Mouse (Mus musculus) cerebellum, postnatal 25 days (tissue): Measurements from ENCODE around the gene Paxx.

Experiments
- DNase-seq, 2 experiments: peaks; one replicate each; pipeline ENCODE4 v3.0.0; 2021; ENCODE audit warnings: mixed read lengths in 2 of 2

The Paxx gene

DNA sequence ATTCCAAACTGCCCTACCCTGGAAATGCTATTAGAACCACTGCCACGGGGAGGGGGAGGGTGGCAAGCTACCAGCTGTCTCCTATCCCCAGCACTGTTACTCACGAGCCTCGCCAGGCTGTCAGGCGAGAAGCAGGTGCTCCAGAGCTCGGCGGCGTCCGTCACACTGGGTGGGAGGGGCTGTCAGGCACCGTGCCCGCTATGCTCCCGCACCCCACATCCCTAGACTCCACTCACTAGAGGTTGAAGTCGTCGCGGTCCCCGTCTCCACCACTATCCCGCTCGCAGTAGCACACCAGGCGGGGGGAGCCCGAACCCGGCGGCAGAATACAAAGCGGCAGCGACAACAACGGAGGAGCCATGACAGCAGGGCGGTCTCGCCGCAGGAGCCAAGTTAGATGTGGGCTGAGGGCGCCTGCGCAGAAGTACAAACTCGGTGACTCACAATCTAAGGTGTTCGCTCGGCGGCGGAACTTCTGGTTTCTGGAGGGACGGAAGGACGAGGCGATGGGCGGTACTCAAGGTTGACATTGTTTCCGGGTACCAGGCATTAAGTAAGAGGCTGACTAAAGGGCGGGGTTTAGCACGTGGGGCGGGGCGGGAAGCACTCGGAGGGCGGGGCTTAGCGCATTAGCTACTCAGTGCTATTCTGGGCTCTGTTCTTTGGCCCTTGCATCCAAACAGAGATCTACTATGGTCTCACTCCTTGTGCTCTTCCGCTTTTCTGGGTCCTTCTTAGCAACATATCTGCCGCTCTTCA lies at the start of gene Paxx:
Paxx (minus strand) TSS at position 544 of the 759 bp plus-strand sequence.
- DNase-seq = peak; percentile 94 to 95

DNA sequence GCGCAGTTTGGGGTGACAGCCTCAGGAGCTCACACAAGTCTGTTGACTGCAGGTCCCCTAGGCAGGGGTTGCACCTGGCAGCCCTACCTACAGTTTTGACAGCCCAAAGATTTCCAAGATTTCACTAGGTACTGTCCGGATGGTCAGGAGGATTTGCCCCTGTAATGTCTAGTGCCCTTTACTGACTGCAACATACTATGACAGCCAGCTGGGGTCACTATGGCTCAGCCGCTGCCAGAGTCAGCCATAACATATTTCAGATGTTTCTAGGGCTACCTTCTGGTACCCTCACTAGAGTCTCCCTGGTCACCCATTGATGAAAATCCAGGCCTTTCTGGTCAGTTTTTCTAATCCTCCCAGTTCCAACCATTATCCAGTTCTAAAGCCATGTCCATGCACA lies 49.0 kb upstream of the Paxx start:
- DNase-seq = no peak

DNA sequence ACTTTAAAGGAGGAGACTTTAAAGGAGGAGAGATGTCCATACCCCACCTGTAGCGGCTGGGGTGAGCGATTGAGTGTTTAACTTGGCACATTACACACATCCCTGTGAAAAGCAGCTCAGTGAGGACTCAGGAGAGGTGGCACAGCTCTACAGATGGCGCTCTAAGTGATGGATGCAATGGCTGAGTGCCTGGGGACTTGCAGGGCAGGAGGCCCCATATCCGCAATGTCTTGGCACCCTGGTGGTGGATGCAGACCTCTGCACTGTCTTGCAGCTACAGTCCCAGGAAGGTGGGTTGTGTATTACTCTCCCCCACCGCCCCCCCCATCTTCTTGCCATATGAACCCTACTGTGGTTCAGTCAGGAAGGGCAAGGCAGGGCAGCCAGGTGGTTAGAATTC lies 46.1 kb upstream of the Paxx start:
- peak in 1 of 2 experiments; percentile 45 for DNase-seq

DNA sequence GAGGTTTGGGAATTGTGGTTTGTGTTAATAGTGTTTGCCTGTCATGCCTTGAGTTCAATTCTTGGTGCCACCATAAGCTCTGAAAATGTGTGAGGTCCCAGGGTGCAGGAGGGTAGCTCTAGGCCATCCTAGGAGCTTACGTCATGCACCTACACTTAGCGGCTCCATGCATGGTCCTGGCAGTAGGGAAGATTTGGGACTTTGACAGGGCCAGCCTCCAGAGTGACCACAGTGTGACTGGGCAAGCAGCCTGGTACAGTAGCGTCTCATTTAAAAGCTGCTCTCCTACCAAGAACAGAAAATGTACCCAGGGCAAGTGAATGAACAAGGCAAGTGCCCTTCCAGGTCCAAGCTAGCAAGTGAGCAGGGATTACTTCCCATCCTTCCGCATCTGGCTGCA lies 45.0 kb upstream of the Paxx start:
- DNase-seq = peak; percentile 61

DNA sequence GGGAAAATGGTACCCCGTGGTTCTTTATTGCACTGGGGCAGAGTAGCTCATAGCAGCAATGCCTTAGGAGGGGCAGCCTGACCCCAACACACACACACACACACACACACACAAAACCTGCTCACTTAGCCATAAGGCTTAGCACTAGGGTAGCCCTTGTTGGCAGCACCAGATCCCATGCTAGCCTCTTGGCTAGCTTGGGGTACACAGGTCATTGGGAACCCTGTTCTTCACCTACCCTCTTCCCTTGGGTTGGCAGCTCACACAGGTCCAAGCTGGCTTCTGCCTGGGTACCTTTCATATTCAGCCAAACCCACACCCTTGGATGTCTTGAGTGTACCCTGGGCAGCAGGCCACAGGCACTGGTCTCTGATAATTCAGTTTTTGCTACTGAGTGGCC lies 44.1 kb upstream of the Paxx start:
- DNase-seq = peak in 1 of 2 experiments; percentile 19

DNA sequence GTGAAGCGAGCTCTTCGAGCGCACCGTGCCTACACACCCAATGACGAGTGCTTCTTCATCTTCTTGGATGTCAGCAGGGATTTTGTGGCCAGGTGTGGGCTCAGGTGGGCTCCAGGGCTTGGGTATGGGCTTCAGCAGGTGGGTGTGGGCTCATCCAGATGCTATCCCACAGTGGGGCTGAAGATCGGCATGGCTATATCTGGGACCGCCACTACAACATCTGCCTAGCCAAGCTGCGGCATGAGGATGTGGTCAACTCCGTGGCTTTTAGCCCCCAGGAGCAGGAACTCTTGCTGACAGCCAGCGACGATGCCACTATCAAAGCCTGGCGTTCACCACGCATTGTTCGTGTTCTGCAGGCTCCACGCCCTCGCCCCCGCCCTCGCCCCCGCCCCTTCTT lies 43.6 kb upstream of the Paxx start:
- no peak for DNase-seq

DNA sequence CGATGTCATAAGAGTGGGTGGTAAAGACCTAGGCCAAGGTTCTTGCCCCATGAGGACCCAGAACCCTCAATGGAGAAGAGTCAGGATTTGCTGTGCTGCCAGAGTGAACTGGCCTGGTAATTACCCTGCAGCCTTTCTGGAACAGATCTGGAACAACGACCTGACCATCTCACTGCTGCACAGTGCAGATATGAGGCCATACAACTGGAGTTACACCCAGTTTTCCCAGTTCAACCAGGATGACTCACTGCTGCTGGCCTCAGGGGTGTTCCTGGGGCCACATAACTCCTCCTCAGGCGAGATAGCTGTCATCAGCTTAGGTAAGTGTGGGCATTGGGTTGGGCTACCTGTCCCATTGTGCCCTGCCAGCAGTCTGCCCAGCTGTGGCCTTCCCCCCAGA lies 41.8 kb upstream of the Paxx start:
- no peak for DNase-seq

DNA sequence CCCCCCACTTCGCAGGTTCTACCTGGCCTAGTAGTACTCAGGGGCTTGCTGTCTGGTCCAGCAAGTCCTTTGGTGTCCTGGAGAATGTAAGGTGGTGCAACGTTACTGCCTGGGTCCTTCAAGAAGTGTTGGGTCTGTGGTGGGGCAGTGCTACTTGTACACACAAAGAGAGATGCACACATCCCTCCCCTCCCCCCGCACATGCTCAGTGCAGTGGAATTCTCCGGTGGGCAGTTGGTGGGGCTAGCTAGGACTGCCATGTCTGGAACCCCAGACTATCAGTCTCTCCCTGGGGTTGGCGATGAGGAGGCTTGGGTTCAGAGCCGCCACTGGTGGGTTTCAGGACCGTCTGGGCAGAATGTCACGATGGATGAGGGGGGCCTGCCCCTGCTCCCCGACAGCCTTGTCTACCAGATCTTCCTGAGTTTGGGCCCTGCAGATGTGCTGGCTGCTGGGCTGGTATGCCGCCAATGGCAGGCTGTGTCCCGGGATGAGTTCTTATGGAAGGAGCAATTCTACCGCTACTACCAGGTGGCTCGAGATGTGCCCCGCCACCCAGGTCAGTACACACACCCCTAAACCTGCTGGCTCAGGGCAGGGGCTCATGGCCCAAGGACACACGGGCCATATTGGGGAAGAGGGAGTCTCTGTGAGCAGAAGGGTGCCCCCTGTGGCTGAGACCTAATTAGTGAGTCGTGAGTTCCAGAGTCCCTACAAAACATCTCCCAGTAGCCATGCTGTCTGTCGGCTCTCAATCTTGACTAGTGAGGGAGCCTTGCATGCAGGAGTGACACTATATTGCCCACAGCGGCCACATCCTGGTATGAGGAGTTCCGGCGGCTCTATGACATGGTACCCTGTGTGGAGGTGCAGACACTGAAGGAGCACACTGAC lies 40.9 kb upstream of the Paxx start, which contains the start of gene C8g:
C8g (minus strand) TSS at position 127 of the 894 bp plus-strand sequence.
- peak; percentile 42 to 66 for DNase-seq

DNA sequence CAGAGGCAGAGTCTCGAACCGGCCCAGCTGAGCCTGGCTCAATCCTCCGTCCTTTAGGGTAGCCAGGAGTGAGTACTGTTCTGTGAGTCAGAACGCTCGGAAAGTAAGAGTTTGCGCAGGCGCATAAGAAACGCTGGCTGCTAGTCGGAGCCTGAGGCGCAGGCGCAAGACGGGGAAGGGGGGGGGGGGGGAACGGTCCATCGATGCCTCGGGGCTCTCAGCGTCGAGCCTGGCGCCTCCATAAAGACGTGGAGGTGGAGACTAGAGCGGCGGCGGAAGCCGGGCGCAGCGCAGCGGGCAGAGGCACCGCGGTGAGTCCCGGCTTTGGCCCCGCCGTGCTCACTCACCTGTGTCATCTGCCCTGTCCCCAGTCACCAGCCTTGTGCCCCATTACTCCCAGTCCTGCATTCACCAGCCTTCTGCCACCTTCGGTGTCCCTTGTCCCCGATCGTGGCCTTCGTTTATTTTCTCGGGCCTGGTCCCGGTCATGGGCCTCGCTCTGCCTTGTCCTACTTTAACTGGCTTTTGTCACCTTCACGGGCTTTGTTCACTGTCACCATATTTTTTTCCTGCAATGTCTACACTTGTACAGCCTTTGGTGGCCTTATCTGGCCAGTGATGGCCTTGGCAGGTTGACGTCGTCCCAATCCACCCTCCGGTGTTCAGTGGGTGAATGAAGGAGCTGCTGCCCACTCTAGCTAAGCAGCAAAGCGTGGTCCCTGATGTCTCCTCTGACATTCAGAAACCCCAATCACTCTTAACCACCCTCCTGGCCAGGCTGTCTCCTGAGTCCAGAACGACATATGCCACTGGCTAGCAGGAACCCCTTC lies 39.9 kb upstream of the Paxx start, which contains the start of gene Fbxw5:
Fbxw5 (plus strand) TSS at position 175 of the 830 bp plus-strand sequence.
- DNase-seq = peak; percentile 90 to 91

DNA sequence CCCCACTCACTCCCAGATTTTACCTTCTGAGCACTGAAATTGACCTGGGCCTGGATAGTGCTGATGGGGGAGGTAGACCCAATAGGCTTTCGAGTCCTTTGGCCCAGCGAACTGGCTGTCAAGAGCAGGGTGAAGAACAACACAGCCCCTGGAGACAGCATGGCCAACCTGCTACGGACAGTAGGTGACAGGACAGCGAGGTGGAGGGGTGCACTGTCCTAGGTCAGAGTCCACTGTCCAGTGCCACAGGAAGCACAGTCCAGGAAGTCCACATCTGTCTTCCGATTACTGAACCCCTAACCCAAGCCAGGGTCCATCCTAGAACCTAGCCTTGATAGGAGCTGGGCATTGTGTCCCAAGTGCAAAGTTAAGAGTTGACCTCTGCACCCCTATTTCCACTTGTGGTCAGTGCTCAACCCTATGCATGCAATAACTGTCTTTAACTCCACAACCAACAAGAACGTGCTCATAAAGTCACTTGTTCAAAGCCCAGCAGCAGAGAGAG lies 39.2 kb upstream of the Paxx start:
- DNase-seq = peak; percentile 29 to 38

DNA sequence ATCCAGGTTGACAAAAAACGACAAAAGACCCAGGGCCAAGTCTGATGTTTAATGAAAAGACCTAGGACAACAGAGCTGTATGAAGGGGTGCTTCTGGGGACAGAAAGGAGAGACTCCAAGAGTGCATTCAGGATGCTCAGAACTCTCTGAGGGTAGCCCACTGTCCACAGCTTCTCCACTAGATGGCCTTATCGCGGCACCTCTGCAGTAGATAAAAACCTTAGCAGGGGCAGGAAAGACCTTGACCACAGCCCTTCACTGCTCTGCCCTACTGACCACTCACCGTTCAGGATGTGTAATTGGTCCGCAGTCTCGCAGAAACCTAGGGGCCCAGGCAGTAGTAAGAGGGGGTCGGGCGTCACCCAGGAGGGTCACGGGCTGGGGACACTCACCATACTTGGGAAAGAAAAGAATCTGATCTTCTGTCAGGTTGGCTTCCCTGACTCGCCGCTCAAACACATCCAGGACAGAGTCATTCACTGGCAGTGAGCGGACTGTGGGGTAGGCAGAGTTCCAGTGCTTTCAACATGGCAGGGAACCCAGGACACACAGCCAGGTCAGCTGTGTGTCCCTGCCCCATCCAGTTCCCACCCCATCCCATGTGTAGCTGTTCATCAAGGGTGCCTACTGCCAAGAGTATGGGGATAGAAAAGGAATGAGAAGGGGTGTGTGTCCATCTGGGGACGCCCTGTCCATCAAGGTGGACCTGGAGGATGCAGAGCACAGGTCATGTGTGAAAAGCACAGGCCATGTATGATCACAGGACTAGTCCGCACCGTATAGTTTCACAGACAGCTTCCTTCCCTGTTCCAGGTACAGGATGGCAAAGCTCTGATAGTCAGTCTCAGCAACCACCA lies 38.0 kb upstream of the Paxx start:
- peak in 1 of 2 experiments; percentile 12 for DNase-seq

DNA sequence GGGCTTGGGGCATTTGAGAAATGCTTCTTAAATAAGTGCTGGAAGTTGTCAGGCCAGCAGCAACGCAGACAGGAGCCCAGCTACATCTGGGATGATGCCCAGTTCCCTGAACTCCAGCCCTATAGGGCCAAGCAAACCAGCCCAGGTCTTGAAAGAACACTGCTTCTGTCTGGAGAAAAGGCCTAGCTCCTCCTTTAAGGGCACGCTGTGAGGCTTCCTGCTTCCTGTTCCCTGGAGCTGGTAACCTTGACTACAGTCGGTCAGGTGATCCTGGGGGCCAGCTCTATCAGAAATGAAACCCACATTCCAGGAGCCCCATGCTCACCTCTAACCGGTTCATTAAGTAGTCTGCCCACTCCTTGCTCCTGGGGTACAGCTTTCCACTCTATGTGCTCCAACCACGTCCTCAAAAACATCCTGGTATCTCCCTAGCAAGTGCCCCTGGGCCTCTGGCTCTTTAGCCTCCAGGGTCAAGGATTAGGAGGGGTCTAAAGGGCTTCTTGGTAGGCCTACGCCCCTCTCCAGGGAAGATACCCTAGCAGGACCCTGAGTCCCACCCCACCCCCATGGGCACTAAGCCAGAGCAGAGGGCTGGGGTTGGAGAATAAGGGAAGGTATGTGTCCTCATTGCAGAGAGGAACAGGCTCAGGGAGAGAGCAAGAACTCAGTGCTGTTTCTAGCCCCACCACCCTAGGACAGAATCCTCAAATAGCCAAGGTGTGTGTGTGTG lies 37.1 kb upstream of the Paxx start:
- DNase-seq = peak in 1 of 2 experiments; percentile 39

DNA sequence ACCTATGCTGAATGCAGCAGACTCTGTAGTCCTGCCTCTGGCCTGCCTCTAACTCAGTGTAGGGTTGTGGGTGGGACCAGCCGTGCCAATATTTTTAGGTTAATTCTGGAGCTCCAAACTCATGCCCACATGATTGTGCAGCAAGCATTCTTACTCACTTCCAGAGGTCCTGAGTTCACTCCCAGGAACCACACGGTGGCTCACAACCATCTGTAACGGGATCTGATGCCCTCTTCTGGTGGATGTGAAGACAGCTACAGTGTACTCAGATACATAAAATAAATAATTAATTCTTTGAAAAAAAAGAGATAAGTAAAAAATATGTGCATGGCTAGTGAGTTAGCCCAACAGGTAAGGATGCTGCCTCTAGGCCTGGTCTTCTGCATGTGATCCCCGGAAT lies 35.6 kb upstream of the Paxx start:
- peak; percentile 48 to 67 for DNase-seq

DNA sequence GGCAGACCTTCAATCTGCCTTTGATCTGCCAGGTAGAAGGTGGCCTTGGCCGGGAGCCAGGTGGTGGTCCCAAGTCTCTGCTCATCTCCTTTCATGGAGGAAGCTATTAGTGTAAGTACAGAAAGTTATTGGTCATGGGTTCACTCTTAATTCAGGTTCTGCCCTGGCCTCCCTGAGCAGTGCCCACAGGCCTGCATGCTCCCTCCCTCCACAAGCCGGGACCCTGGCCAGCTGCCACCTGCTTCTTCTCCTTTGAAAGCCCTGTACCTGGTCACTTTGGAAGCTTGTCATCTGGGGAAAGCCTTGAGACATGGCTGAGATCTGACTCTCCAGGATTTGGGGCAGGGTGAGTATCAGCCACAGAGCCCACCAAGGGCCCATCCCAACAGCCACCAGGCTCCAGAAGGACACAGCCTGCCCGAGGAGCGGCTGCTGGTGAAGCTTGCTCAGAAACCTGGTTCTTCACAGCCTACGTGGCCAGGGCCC lies 32.6 kb upstream of the Paxx start, which contains the start of gene Lcn12:
Lcn12 (minus strand) TSS at position 436 of the 486 bp plus-strand sequence.
- peak; percentile 85 to 92 for DNase-seq

DNA sequence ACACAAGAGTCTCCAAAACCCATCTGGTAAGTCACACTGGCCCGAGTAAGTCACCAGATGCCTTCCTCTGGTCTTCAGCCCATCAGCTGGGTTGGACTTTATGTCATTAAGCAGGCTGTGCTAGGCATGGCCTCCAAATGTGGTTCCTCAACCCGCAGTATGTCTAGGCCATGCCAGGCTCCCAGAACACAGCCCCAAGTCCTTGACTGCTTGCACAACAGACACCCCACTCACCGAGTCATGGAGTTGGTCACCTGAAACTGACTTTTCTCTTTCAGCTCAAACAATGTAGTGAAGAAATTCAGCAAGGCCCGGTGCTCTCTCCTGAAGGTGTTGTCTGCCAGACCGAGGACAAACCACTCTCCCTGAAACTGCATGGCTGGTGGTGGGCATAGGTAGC lies 32.1 kb upstream of the Paxx start:
- peak in 1 of 2 experiments; percentile 24 for DNase-seq

DNA sequence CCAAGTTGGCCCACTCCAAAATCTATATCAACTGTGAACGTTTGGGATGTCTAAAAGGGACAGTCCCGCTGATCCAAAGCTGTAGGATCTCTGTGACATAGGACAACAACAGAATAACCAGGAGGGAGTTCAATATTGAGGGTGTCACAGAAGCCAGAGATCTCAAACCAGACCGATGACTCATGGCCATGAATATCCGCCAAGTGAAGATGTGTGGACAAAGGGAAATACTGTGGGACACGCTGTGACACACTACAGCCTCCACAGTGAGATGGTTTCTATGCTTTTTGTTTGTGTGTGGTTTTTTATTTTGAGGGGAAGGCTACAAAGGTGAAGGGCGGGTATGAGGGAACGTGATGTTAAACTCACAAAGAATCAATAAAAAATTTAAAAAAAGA lies 27.8 kb upstream of the Paxx start:
- peak; percentile 64 to 75 for DNase-seq

DNA sequence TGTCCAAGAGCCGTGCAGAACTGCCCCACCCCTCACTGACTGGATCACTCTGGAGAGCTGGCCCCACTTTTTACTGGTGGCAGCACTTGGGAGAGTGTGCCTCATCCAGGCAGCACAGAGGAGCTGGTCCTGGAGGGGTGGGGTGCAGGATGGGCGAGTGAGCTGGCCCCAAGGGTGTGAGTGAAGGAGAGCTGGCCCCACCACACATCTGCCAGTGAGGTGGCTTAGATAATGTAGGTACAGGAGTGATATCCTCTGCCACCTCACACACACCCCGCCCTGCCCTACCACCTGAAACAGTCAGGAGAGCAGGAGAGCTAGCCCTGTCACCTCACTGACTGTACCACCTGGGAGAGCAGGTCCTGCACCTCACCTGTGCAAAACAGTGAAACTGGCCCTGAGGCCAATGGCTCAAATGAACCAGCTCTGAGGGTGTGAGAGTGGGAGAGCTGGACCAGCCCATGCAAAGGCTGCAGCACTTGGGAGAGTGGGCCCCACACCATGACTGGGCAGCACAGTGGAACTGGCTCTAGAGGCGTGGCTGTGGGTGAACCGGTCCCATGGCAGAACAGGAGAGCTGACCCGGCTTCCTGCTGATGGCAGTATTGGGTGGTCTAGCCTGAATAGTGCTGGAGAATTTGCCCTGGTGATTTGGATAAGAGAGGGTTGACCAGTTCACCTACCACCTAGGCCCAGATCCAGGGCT lies 27.2 kb upstream of the Paxx start:
- DNase-seq = no peak

DNA sequence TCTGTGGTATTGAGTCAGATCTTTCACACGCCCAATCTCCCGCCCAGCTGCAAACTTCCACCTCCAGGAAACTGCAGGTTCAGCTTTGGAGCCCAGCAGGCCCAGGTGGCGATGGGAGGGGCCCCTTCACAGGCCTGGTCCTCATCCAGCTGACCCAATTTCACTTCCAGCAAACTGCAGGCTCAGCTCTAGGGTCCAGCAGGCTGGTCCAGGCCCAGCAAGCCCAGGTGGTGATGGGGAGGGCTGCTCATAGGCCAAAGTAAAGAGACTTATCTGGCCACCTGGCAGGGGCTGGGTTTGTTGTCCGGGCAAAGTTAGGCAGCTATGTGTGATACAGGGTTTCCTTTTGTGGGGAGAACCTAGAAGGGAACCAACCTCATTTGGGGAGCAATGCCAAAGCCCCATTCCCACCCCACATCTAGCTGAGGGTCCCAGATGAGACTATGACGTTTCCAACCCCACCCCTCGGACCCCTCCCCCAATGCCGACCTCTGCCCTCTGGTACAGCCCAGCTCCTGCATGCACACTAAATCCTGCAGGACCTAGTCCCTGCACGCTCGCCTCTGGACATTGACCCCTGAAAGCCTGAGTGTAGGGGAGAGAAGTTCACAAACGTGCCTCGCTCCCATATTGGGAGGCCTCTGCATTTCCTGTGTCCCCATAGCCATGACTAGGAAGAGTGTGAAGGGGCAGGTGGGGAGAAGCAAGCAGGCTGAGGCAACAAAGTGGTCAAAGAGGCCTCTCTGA lies 24.2 kb upstream of the Paxx start:
- DNase-seq = peak; percentile 96 to 97

DNA sequence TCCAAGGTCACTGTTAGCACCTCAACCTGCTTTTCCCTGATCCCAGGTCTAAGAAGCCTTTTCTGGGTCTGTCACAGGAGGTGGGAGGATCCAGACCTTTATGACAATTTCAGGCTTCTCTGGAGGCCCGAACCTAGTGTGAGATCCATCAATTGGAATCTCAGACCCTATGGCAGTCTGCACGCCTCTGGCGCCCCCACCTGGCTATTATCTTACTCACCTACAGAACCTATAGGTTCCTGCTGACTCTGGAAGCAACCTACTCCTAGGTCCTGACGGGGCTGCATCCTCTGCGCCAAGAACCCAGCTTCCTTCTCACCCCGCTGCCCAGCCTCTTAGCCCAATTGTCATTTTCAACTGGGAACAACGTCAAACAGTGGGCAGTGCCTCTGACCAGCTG lies 22.1 kb upstream of the Paxx start:
- peak; percentile 69 to 82 for DNase-seq
